Mouse (Mus musculus) ES-E14 (cell line): ENCODE data around the gene Pard3.

ENCODE experiments used
- CHD2 ChIP-seq: IDR thresholded peaks from 2 replicates; pipeline ENCODE4 v1.6.1; 2014; ENCODE audit warnings: mild to moderate bottlenecking, low read depth, low read length, inconsistent platforms
- HCFC1 ChIP-seq: IDR thresholded peaks from 2 replicates; pipeline ENCODE4 v1.6.1; 2012; ENCODE audit warnings: low read length, inconsistent platforms, borderline replicate concordance; ENCODE audit not compliant: insufficient read depth
- MAFK ChIP-seq: IDR thresholded peaks from 2 replicates; pipeline ENCODE4 v1.6.1; 2014; ENCODE audit warnings: mild to moderate bottlenecking, low read depth, low read length, inconsistent platforms; ENCODE audit not compliant: insufficient read depth

- TF ChIP-seq MAFK (no peak), HCFC1 (no peak), CHD2 (no peak)
Measured at GRCm38 (mm10) chr8:127092383-127093112, 28.9 kb downstream of the Pard3 start.
